Mouse (Mus musculus): ENCODE data around the gene Pax5. TPM values are rescaled to one million over a fixed set of nuclear protein-coding genes. Genes with fewer than 3 reads are reported as not detected.

The Pax5 gene
- polyA plus RNA-seq, 1 experiment = 3.4 TPM

- 56% methylated on average over 5 of the region's 5 CpGs for WGBS
- DNase-seq = no peak
Measured at GRCm38 (mm10) chr4:44572373-44572772, 137.9 kb downstream of the Pax5 start.

GRCm38 (mm10) chr4:44569138-44569537 lies 141.1 kb downstream of the Pax5 start:
- Histone ChIP-seq H3K27me3 (replicated peaks; ENCODE audit: control insufficient read depth, insufficient read depth, low read length) (peaks cover 1% of the 10 kb centered on the region; the same call in 1 of the 2 replicates), H3K27ac (ENCODE audit: insufficient read depth, low read depth, low read length) (no peak overlapping the region), H3K4me3 (ENCODE audit: insufficient read depth, low read depth, low read length) (no peak overlapping the region), H3K36me3 (ENCODE audit: control insufficient read depth, insufficient read depth, low read length) (no peaks in the 10 kb centered on the region), H3K4me1 (ENCODE audit: control insufficient read depth, insufficient read depth, low read length) (no peaks in the 10 kb centered on the region)
- no peak for TF ChIP-seq POLR2A (IDR thresholded peaks at IDR 0.05; ENCODE audit: low read depth, low read length)
- no peak for DNase-seq
- 79% methylated on average over 10 of the region's 10 CpGs for WGBS

More at GRCm38 (mm10) chr4:44572373-44572772, 137.9 kb downstream of the Pax5 start:
- TF ChIP-seq POLR2A (IDR thresholded peaks at IDR 0.05; ENCODE audit: low read depth, low read length) (no peak), CTCF (conservative IDR thresholded peaks at IDR 0.05; ENCODE audit: insufficient read depth, insufficient read length, low read depth, low read length) (no peak)
- Histone ChIP-seq H3K27ac (ENCODE audit: insufficient read depth, low read depth, low read length) (no peak overlapping the region), H3K36me3 (ENCODE audit: control insufficient read depth, insufficient read depth, low read length) (no peaks in the 10 kb centered on the region), H3K4me1 (ENCODE audit: control insufficient read depth, insufficient read depth, low read length) (no peaks in the 10 kb centered on the region), H3K4me3 (ENCODE audit: insufficient read depth, low read depth, low read length) (no peak overlapping the region), H3K27me3 (replicated peaks; ENCODE audit: control insufficient read depth, insufficient read depth, low read length) (no peaks in the 10 kb centered on the region)

GRCm38 (mm10) chr4:44568666-44569065 lies 141.6 kb downstream of the Pax5 start:
- TF ChIP-seq CTCF (conservative IDR thresholded peaks at IDR 0.05; ENCODE audit: insufficient read depth, insufficient read length, low read depth, low read length) = no peak
- TF ChIP-seq POLR2A (IDR thresholded peaks at IDR 0.05; ENCODE audit: low read depth, low read length) = no peak
- Histone ChIP-seq H3K4me3 (ENCODE audit: insufficient read depth, low read depth, low read length) (no peak overlapping the region), H3K27me3 (replicated peaks; ENCODE audit: control insufficient read depth, insufficient read depth, low read length) (peaks cover 1% of the 10 kb centered on the region; the same call in 1 of the 2 replicates), H3K36me3 (ENCODE audit: control insufficient read depth, insufficient read depth, low read length) (no peaks in the 10 kb centered on the region), H3K27ac (ENCODE audit: insufficient read depth, low read depth, low read length) (no peak overlapping the region), H3K4me1 (ENCODE audit: control insufficient read depth, insufficient read depth, low read length) (no peaks in the 10 kb centered on the region)
- DNase-seq = no peak
- 67% methylated on average over 10 of the region's 10 CpGs for WGBS

- no peaks in the 10 kb centered on the region for H3K4me1 ChIP-seq (ENCODE audit: control insufficient read depth, insufficient read depth, low read length)
- H3K27ac ChIP-seq (ENCODE audit: insufficient read depth, low read depth, low read length) = no peak overlapping the region
- H3K27me3 ChIP-seq (replicated peaks; ENCODE audit: control insufficient read depth, insufficient read depth, low read length) = peaks cover 1% of the 10 kb centered on the region; the same call in 1 of the 2 replicates
- no peak for TF ChIP-seq CTCF (conservative IDR thresholded peaks at IDR 0.05; ENCODE audit: insufficient read depth, insufficient read length, low read depth, low read length)
- no peak for TF ChIP-seq POLR2A (IDR thresholded peaks at IDR 0.05; ENCODE audit: low read depth, low read length)
- no peak overlapping the region for H3K4me3 ChIP-seq (ENCODE audit: insufficient read depth, low read depth, low read length)
- 54% methylated on average over 8 of the region's 8 CpGs for WGBS
- no peak for DNase-seq
- H3K36me3 ChIP-seq (ENCODE audit: control insufficient read depth, insufficient read depth, low read length) = no peaks in the 10 kb centered on the region
Measured at GRCm38 (mm10) chr4:44566401-44566800, 143.9 kb downstream of the Pax5 start.

GRCm38 (mm10) chr4:44565126-44566082 lies 144.9 kb downstream of the Pax5 start:
- no peaks in the 10 kb centered on the region for H3K4me1 ChIP-seq (ENCODE audit: control insufficient read depth, insufficient read depth, low read length)
- WGBS = 82% methylated on average over 12 of the region's 12 CpGs
- no peak overlapping the region for H3K27ac ChIP-seq (ENCODE audit: insufficient read depth, low read depth, low read length)
- no peak for TF ChIP-seq POLR2A (IDR thresholded peaks at IDR 0.05; ENCODE audit: low read depth, low read length)
- no peak for TF ChIP-seq CTCF (conservative IDR thresholded peaks at IDR 0.05; ENCODE audit: insufficient read depth, insufficient read length, low read depth, low read length)
- no peak overlapping the region for H3K4me3 ChIP-seq (ENCODE audit: insufficient read depth, low read depth, low read length)
- H3K36me3 ChIP-seq (ENCODE audit: control insufficient read depth, insufficient read depth, low read length) = no peaks in the 10 kb centered on the region
- DNase-seq = no peak
- H3K27me3 ChIP-seq (replicated peaks; ENCODE audit: control insufficient read depth, insufficient read depth, low read length) = peaks cover 1% of the 10 kb centered on the region; the same call in 1 of the 2 replicates

GRCm38 (mm10) chr4:44564602-44565001 lies 145.7 kb downstream of the Pax5 start:
- H3K4me1 ChIP-seq (ENCODE audit: control insufficient read depth, insufficient read depth, low read length) = no peaks in the 10 kb centered on the region
- H3K27ac ChIP-seq (ENCODE audit: insufficient read depth, low read depth, low read length) = no peak overlapping the region
- 5% methylated on average over 10 of the region's 10 CpGs for WGBS
- no peaks in the 10 kb centered on the region for H3K36me3 ChIP-seq (ENCODE audit: control insufficient read depth, insufficient read depth, low read length)
- no peak overlapping the region for H3K4me3 ChIP-seq (ENCODE audit: insufficient read depth, low read depth, low read length)
- H3K27me3 ChIP-seq (replicated peaks; ENCODE audit: control insufficient read depth, insufficient read depth, low read length) = peaks cover 1% of the 10 kb centered on the region; the same call in 1 of the 2 replicates
- peak; percentile 75 for TF ChIP-seq CTCF (conservative IDR thresholded peaks at IDR 0.05; ENCODE audit: insufficient read depth, insufficient read length, low read depth, low read length)
- no peak for TF ChIP-seq POLR2A (IDR thresholded peaks at IDR 0.05; ENCODE audit: low read depth, low read length)
- DNase-seq = peak; percentile 59

GRCm38 (mm10) chr4:44560956-44561355 lies 149.3 kb downstream of the Pax5 start:
- no peak overlapping the region for H3K27ac ChIP-seq (ENCODE audit: insufficient read depth, low read depth, low read length)
- 59% methylated on average over 8 of the region's 8 CpGs for WGBS

More at GRCm38 (mm10) chr4:44560956-44561355, 149.3 kb downstream of the Pax5 start:
- no peak for DNase-seq
- no peak overlapping the region for H3K4me3 ChIP-seq (ENCODE audit: insufficient read depth, low read depth, low read length)
- H3K4me1 ChIP-seq (ENCODE audit: control insufficient read depth, insufficient read depth, low read length) = no peaks in the 10 kb centered on the region
- no peak for TF ChIP-seq CTCF (conservative IDR thresholded peaks at IDR 0.05; ENCODE audit: insufficient read depth, insufficient read length, low read depth, low read length)
- TF ChIP-seq POLR2A (IDR thresholded peaks at IDR 0.05; ENCODE audit: low read depth, low read length) = no peak
- no peaks in the 10 kb centered on the region for H3K36me3 ChIP-seq (ENCODE audit: control insufficient read depth, insufficient read depth, low read length)
- peaks cover 1% of the 10 kb centered on the region; the same call in 1 of the 2 replicates for H3K27me3 ChIP-seq (replicated peaks; ENCODE audit: control insufficient read depth, insufficient read depth, low read length)
